Mouse (Mus musculus) small intestine, adult 2 months (tissue): ENCODE results near the gene Cfap99.

Source experiments
- CTCF ChIP-seq: fragments of 200-500 bp; IDR thresholded peaks from 2 replicates; pipeline ENCODE4 v1.5.1; 2012; ENCODE audit warnings: low read depth, mild to moderate bottlenecking, control low read depth, inconsistent platforms, low read length, moderate library complexity, mixed read lengths; ENCODE audit not compliant: insufficient replicate concordance, insufficient read length; ENCODE audit errors: extremely low read depth
- POLR2A ChIP-seq: fragments of 200-500 bp; IDR thresholded peaks from 2 replicates; pipeline ENCODE4 v1.6.1; 2012; ENCODE audit warnings: low read depth, mild to moderate bottlenecking, control low read depth, inconsistent platforms, low read length, moderate library complexity

DNA sequence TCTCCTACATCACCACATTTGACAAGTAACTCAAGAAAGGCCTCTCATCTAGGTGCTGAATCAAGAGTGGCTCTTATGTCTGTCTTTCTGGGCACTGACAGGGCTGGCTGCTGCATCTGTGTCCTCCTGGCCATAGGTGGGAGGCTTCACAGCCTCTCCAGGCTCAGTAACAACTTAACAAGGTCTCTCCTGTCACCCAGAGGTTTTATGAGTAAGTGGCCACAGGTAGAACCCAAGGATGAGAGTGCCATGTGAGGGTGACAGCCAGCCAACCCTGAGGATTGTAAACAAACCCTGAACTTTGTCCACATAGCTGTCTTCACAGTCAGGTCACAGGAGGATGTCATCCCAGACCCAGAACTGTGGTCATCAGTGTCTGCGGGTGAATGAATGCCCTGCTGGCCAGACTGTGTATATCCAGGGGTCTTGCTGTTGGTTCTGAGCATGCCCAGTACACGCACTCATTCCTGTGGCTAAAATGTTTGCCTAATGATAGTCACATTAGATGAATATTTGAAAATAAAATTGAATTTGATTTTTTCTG lies 31.2 kb downstream of the Cfap99 start:
- TF ChIP-seq POLR2A (no peak), CTCF (no peak)
